In the genomic region with DNA sequence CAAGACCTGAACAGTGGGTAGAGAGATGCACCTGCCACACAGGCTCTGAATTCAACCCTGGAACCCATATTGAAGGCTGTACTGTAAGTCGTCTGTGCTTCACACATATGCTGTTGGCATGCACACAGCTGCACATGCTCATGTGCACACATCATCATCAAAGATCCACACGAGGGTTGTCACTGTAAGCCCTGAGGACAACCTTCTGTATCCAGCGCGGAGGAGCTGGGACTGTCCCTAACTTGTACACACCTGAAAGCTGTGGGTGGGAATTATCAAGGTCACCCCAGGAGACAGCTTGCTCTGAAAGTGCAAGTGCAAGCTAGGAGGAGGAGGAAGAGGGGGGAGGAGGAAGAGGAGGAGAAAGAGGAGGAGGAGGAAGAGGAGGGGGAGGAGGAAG, we compare ENCODE assay signal across 23 mouse cellular contexts. TPM values are rescaled to one million over a fixed set of nuclear protein-coding genes. Genes with fewer than 3 reads are reported as not detected.
DNase-seq lines count a peak whose midpoint lies in the region; ATAC-seq lines count a peak whose summit lies in the region.
"Had no signal": no experiment of that assay in that cellular context is flagged by ENCODE, and none has a peak within 500 bp of the region (broad histone marks: within the 10 kb centered on the region; RNA-seq: fewer than 3 reads in every experiment).

No protein-coding gene starts in this region.

- 0 out of 2 replicates have a peak, but pooled peaks cover 6% of the 10 kb centered on the region for H3K27me3 ChIP-seq in hindbrain, embryonic 13.5 days
- H3K27me3 ChIP-seq: heart, embryonic 15.5 days; hindbrain, embryonic 15.5 days had no signal

- no peak overlapping the region for H3K4me2 ChIP-seq in hindbrain, embryonic 13.5 days
- H3K4me2 ChIP-seq: embryonic facial prominence, embryonic 13.5 days; forebrain, embryonic 12.5 days; heart, embryonic 11.5 days; heart, embryonic 15.5 days; hindbrain, embryonic 15.5 days had no signal

- H3K4me3 ChIP-seq in hindbrain, embryonic 13.5 days, result no peak overlapping the region
- H3K4me3 ChIP-seq: embryonic facial prominence, embryonic 13.5 days; forebrain, embryonic 12.5 days; heart, adult 2 months; heart, embryonic 15.5 days; hindbrain, embryonic 10.5 days; hindbrain, embryonic 15.5 days had no signal

- WGBS in hindbrain, embryonic 13.5 days, result 76% methylated on average over 4 of the region's 4 CpGs

- no peak overlapping the region for H3K27ac ChIP-seq in hindbrain, embryonic 13.5 days
- H3K27ac ChIP-seq: embryonic facial prominence, embryonic 13.5 days; forebrain, embryonic 12.5 days; heart, adult 2 months; heart, embryonic 15.5 days; hindbrain, embryonic 10.5 days; hindbrain, embryonic 15.5 days had no signal

- DNase-seq in A20 (ENCODE audit: low read depth, low spot score) (peak; percentile 50), R1 (ENCODE audit: low read depth, low spot score) (peak; percentile 54)
- peak; percentile 53 for DNase-seq in CD4-positive, CD25-positive, alpha-beta regulatory T cell, adult 2 months (ENCODE audit: low read depth, low spot score)
- DNase-seq in kidney, postnatal 14 days, result no peak
- no peak for DNase-seq in heart, postnatal 25 days (ENCODE audit: low spot score)
- DNase-seq: adrenal gland, postnatal 10 days; cerebellum, adult 11-12 months; cerebellum, adult 9-10 months; cerebellum, postnatal 36 days; gastrocnemius, postnatal 10 days; heart, adult 2 months; heart, postnatal 14 days; kidney, adult 11 months had no signal

- intact Hi-C loops in heart, postnatal 25 days (cut with DNase I), result no loop called here

- H3K9me3 ChIP-seq in hindbrain, embryonic 13.5 days, result no peaks in the 10 kb centered on the region
- H3K9me3 ChIP-seq: embryonic facial prominence, embryonic 13.5 days; forebrain, embryonic 12.5 days; heart, embryonic 15.5 days; hindbrain, embryonic 10.5 days; hindbrain, embryonic 15.5 days had no signal

- no peak overlapping the region for H3K9ac ChIP-seq in hindbrain, embryonic 13.5 days
- H3K9ac ChIP-seq: embryonic facial prominence, embryonic 13.5 days; forebrain, embryonic 12.5 days; heart, embryonic 15.5 days; hindbrain, embryonic 15.5 days had no signal

- peak; percentile 36 for ATAC-seq in inflammation-experienced regulatory T-cells, adult 6 months
- ATAC-seq in hindbrain, embryonic 13.5 days (ENCODE audit: low FRiP score), result no peak
- ATAC-seq: forebrain, embryonic 16.5 days had no signal

- peaks cover 16% of the 10 kb centered on the region for H3K4me1 ChIP-seq in hindbrain, embryonic 13.5 days (replicated peaks)

- H3K36me3 ChIP-seq in hindbrain, embryonic 13.5 days, result no peaks in the 10 kb centered on the region
- H3K36me3 ChIP-seq: embryonic facial prominence, embryonic 13.5 days; forebrain, embryonic 12.5 days; G1E; heart, embryonic 15.5 days; hindbrain, embryonic 10.5 days; hindbrain, embryonic 15.5 days had no signal

RNA-seq across cellular contexts. Expression of gene Hlcs, which starts 14.2 kb away (rescaled TPM):
- polyA plus RNA-seq in inflammation-experienced regulatory T-cells, adult 6 months (2017; shearing (Covaris generic)), result 1 to 10 TPM; 4.3 to 9.7 (median 9.1) TPM
- 8.0 and 9.3 TPM in 2 replicates for polyA plus RNA-seq in hindbrain, embryonic 13.5 days (2015; fragmentation: Nextera tagmentation; extraction: Ambion mirVana)
- total RNA-seq in heart, postnatal 25 days (2021), result 1 to 10 TPM; 5.0 to 5.7 TPM

RNA-seq across cellular contexts. Expression of gene Ripply3, which starts 29.0 kb away (rescaled TPM):
- polyA plus RNA-seq in inflammation-experienced regulatory T-cells, adult 6 months (2017; shearing (Covaris generic)), result under 1 TPM; 0.39 to 0.81 (median 0.77) TPM
- 1.8 and 2.7 TPM in 2 replicates for polyA plus RNA-seq in hindbrain, embryonic 13.5 days (2015; fragmentation: Nextera tagmentation; extraction: Ambion mirVana)
- total RNA-seq in heart, postnatal 25 days (2021), result 1 to 10 TPM; 3.9 to 4.3 TPM
- polyA plus RNA-seq: G1E had no signal

Comparison
In these comparisons a context has a peak if more than half of its experiments do, and no peak if none do; other contexts are left out.
1. DNase-seq: peak in A20 (single experiment), CD4-positive, CD25-positive, alpha-beta regulatory T cell, adult 2 months (single experiment) and R1 (single experiment); none in kidney, postnatal 14 days (single experiment) and heart, postnatal 25 days (single experiment).